Mouse (Mus musculus): ENCODE measurements around the gene Hcfc1. TPM values are rescaled to one million over a fixed set of nuclear protein-coding genes. Genes with fewer than 3 reads are reported as not detected.
A peak's percentile ranks its signal among the peaks of the same experiment; 100 is the strongest.

The Hcfc1 gene
- total RNA-seq, 2 experiments from 2014 or later: 69.9 to 70.4 TPM

DNA sequence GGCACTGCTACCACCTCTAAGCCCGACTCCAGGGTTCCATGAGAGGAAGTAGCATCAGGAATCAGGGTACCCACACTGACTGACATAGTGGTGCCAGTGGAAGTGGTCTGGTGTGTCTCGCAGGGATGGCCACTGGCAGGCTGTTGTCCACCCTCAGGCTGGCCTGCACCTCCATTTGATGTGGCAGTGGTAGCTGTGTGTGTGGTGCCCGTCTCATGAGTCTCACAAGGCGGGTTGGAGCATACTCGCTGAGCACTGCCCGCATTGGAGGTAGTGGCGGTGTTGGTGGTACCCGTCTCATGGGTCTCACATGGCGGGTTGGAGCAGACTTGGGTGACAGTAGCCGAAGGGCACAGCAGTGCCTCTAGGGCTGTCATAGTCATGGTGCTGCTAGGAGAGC is 16.8 kb downstream of the Hcfc1 start:
- intact Hi-C loops (cut with DNase I): loop anchor here (10.0 kb wide), 1 partner anchor 155 kb away; no protein-coding TSS in a partner anchor
- no peak for DNase-seq (ENCODE audit: low spot score in 2 of 2)

DNA sequence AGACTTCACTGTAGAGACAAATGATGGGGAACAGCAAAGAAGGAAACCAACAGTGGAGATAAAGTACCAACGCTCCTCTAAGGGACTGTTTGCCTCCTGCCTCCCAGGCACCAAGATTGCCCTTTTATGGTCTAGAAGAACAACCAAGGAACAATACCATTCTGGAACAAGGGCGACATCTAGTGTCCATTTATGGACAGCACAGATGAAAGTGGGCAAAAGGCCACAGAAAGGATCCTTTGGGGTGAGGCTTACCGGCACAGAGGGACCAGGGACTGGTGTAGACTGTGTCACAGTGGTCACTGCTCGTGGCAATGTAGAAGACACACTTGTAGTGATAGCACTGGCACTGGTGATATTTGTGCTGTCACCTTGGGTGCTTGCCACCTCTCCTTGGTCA is 17.5 kb downstream of the Hcfc1 start:
- intact Hi-C loops (cut with DNase I): loop anchor here (10.0 kb wide), 1 partner anchor 154 kb away; no protein-coding TSS in a partner anchor
- peak; percentile 52 to 53 for DNase-seq (ENCODE audit: low spot score in 2 of 2)

DNA sequence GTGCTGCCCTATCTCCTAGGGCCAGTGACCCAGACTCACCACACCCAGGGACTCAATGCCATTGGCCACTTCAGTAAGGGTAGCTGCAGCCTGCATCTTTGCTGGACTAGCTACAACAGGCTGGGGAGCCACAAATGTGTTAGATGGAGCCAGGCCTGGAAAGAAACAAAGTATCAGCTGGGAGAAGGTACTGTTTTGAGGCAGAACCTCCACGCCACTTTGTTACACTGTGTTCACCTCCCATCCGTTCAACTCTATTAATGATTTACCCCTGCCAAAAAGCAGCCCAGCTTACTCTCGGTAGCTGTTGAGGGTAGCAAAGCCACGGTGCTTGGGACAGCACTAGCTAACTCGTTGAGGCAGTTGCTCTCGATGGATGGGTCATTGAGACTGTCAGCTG is 19.3 kb downstream of the Hcfc1 start:
- intact Hi-C loops (cut with DNase I): loop anchor here (10.0 kb wide), 1 partner anchor 152 kb away; no protein-coding TSS in a partner anchor
- DNase-seq (ENCODE audit: low spot score in 2 of 2): no peak

DNA sequence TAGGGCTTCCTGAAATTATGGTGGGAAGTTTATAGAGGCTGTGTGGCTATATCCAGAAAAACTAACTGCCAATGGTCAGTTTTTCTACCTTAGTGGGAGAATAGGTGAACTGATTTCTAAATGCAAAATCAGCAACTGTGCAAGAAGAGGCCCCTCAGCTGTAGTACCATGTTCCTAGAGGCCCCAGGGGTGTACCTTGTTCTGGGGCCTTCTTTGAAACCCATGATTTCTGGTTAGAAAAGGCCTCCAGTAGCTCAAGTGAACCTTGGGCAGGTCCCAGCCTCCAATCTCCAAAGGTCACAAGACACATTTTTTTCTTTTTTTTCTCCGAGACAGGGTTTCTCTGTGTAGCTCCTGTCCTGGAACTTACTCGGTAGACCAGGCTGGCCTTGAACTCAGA is 23.9 kb downstream of the Hcfc1 start:
- intact Hi-C loops (cut with DNase I): loop anchor here (10.0 kb wide), 1 partner anchor 147 kb away; no protein-coding TSS in a partner anchor
- no peak for DNase-seq (ENCODE audit: low spot score in 2 of 2)

DNA sequence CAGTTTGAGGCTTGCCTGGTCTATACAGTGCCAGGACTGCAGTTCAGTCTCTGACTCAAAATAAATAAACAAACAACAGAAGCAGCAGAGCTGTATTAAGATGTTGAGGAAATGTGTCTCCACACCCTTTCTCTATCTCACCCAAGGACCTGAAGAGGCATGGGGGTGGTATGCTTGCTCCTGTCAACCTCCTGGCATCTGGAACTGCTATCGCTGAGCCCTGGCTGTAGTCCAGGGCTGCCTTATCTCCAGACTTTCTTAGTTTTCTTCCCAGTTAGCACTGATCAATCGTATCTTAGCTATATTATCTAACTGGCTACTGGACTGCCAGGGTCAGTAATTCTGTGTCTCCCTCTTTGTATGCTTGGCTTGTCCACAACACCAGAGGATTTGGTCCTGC is 24.3 kb downstream of the Hcfc1 start:
- DNase-seq (ENCODE audit: low spot score in 2 of 2): no peak
- intact Hi-C loops (cut with DNase I): loop anchor here (10.0 kb wide), 1 partner anchor 147 kb away; no protein-coding TSS in a partner anchor

DNA sequence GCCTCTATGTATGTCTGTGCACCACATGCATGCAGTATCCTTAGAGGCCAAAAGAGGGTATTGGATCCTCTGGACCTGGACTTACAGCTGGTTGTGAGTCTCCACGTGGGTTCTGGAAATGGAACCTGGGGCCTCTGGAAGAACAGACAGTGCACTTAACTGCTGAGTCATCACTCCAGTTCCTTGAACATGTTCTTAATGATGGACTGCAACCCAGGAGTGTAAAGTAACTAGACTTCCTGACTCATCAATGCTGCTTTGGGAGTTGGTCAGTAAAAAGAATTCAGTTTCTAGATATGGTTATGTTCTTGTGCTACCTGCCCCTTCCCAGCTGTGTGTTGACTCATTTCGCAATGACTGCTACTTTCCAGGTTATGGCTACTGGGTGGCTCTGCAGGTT is 34.3 kb downstream of the Hcfc1 start:
- intact Hi-C loops (cut with DNase I): no loop called here
- DNase-seq (ENCODE audit: low spot score in 2 of 2): no peak

DNA sequence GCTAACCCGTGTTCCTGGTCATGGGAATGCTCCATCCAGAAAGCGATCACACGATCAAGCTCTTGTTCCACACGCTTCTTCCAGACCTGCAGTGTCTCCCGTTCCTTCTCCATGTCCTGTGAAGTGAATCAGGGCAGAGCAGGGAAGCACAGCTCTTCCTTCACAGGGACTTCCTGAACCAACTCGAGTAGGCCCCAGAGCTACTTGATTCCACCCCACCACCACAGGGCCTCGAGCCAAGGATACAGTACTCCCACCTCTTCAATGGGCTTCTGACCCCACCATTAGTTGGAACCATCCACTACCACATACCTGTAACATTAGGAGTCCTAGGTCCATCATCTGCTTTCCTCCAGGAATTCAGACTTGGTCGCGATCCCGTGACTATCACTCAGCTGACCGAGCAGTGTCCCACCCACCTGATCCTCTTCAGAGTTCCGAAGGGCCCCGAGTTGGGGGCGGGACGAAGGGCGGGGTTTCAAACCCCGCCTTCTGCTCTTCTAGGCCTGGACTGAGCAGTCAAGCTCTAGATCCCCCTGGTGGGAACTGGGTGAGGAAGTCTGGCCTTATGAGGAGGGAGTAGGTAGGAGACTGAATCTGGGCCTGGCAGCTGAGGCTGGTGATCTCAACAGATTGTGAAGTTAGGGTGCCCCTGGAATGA is 35.6 kb downstream of the Hcfc1 start, which contains the start of gene Renbp:
Gene Renbp, minus strand, starts transcription at position 449 of the 661 bp plus-strand sequence.
- intact Hi-C loops (cut with DNase I): no loop called here
- peak in 1 of 2 experiments; percentile 20 for DNase-seq (ENCODE audit: low spot score in 2 of 2)

DNA sequence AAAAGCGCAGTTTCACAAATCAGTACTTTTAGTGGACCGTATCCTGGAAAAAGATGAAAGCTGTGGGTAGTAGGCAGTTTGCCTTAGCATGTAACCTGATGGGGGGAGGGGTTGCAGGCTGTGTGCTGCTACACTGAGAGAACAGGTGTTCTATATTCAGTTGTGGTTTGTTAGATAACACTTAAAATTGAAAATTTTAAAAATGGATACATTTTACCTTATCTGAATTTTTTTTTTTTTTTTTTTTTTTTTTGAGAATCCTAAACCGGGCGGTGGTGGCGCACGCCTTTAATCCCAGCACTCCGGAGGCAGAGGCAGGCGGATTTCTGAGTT is 43.6 kb downstream of the Hcfc1 start:
- no peak for DNase-seq (ENCODE audit: low spot score in 2 of 2)
- intact Hi-C loops (cut with DNase I): no loop called here

DNA sequence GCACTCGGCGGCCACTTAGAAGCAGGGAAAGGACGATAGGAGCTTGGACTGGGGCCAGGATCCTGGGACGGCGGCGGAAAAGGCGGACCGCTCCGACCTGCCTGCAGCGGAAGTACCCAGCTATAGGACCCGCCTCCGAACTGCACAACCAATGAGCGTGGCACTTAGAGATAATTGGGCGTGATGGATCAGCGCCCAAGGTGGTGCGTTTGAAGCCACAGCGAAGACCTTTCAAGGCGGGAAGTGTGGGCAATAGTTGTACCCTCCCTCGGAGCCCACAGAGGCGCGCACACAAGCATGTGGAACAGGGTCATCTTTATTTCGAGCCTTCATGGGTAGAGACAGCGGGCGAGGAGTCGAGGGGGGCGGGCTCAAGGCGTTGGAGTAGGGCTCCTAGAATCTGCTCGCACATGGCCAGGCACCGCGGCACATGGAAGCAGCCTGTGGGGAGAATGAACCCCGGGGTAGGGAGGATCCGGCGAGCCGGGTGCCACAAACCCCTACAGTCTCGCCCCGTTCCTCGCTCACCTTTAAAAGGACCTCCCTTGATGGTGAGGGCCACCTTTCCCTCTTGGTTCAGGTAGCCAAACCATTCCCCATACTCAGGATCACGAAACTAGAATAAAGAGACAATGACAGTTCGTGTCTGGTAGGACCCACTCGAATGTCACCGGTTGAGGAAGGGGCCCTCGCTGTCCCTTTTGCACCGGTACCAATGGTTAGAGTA is 44.2 kb downstream of the Hcfc1 start, which contains the start of the genes Arhgap4 and Naa10:
Gene Arhgap4, minus strand, starts transcription at position 48 of the 727 bp plus-strand sequence.
Gene Naa10, minus strand, starts transcription at position 122 of the 727 bp plus-strand sequence.
- peak; percentile 78 to 91 for DNase-seq (ENCODE audit: low spot score in 2 of 2)
- intact Hi-C loops (cut with DNase I): loop anchor here (2.0 kb wide), 1 partner anchor 123 kb away; no protein-coding TSS in a partner anchor

DNA sequence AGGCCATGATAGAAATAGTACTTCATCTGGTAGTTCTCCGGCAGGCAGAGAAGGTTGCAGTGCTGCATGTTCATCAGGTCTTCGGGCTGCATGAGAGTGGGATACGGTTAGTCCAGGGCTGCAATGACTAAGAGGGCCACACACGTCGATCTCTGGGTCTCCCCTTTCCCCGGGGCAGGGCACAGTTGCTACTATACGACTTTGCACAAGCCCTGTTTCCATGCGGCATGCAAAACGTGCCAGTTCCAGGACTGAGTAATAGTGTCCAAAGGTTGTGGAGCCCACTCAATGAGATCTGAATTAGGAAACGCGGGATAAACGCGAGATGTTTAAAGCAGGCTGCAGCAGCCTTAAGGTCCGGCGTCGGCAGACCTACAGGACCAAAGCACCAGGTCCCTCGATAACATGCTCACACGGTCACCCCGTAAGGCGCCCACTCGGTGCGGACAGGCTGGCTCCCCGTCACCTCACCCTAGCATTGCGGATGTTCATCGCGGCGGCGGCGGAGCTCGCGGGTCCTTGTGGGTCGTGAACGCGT is 44.8 kb downstream of the Hcfc1 start:
- peak in 1 of 2 experiments; percentile 6 for DNase-seq (ENCODE audit: low spot score in 2 of 2)

DNA sequence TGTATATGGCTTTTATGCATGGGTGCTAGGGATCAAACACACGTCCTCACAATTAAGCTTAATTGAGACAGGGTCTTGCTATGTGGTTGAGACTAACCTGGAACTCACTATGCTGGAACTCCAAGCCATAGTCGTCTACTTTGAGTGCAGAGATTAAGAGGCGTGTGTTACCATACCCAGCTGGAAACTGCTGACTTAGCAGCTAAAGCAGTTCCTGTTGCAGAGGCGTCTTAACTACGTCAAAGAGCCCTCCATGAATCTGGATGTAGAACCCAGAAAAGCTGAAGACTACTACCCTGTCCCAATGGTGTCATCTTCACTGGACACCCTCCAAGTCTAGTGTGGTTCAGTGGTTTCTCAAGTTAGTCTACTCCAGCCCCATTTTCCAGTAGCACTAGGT is 47.5 kb downstream of the Hcfc1 start:
- no peak for DNase-seq (ENCODE audit: low spot score in 2 of 2)
- intact Hi-C loops (cut with DNase I): no loop called here

More for the DNA sequence above, 44.8 kb downstream of the Hcfc1 start:
- intact Hi-C loops (cut with DNase I): loop anchor here (2.0 kb wide), 1 partner anchor 123 kb away; no protein-coding TSS in a partner anchor

DNA sequence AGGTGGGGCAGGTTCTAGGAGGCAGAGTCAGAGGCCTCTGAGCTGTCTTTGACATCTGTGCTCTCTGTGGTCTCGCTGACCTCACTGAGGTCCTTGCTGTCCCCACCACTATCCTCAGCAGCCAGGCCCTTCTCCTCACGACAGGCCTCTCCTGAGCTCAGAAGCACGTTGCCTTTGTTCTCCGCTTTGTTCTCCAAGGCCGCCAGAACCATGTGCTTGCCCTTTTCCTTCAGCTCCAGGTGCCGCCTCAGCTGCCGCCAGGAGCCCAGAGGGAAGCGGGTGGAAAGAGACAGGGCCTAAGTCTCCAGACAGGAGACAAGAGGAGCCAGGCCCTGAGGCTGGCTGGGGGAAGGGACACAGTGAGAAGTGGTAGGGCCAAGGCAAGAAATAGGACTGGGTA is 49.2 kb downstream of the Hcfc1 start:
- intact Hi-C loops (cut with DNase I): no loop called here
- DNase-seq (ENCODE audit: low spot score in 2 of 2): no peak

DNA sequence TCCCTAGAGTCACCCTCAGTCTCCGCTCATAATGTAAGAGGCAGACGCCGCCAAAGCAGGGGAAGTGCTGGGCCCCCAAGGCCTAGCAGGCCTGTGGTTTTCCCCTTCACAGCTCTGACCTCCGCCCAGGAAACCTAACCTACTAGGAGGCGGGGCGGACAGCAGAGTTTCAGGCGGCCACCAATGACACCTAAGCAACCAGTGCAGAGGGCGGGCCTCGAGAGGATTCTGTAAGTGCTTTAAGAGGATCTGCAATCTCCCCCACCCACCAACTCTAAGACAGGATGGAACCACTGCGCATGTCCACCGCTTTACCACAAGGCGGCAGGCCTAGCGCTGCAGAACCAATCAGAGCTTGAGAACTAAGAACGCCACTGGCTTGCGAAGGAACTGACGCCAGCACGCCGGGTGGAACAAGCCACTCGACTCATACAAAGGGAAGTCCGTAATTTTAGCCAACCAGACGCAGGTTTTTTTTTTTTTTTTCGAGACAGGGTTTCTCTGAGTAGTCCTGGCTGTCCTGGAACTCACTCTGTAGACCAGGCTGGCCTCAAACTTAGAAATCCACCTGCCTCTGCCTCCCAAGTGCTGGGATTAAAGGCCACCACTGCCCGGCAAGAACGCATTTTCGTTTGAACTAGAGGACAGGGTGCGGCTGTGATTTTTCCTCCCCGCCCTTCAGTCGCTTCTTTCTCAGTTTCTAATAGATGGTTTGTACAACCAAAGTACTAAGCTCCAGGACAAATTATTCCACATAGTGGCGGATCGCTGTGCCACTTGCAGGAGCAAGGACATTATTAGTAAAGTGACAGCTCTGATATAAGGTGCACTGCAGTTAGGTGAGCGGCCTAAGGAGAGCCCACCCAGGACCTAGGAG is 51.1 kb downstream of the Hcfc1 start:
- peak; percentile 80 to 97 for DNase-seq (ENCODE audit: low spot score in 2 of 2)
- intact Hi-C loops (cut with DNase I): no loop called here

DNA sequence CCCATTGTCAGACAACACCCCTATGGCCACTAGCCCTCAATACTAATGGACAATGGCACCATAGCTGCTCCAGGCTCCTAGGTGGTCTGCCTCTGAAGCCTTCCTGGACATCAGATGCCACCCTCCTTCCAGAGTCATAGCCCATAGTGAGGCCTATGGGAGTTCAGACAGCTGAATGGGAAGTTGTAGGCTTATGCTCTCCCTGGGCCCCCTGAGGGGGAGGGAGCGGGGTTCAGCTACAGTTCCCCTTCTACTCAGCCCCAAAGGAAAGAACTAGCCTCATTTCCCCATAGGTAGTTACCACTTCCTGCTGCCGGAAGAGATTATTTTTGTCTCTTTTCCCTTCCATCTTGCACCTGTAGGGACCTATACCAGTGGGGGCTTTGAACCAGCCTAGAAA is 54.6 kb downstream of the Hcfc1 start:
- intact Hi-C loops (cut with DNase I): no loop called here
- DNase-seq (ENCODE audit: low spot score in 2 of 2): no peak

DNA sequence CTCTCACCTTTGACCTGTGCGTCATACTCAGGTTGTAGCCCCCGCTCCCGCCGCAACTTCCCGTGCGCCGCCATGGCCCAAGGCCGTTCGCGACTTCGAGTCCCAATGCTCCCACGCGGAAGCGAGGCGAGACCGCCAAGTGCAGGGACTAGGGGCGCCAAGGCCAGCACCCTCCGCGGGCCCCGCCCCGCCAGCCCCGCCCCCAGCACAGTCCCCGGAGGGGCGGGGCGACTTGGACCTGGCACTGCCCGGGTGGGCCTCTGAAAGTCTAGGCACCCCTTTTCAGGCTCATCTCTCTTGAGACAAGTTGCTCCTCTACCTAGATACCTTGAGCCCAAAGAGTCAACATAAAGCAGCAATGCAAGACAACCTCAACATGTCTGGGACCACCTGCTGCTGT is 55.0 kb downstream of the Hcfc1 start:
- intact Hi-C loops (cut with DNase I): no loop called here
- DNase-seq (ENCODE audit: low spot score in 2 of 2): no peak

DNA sequence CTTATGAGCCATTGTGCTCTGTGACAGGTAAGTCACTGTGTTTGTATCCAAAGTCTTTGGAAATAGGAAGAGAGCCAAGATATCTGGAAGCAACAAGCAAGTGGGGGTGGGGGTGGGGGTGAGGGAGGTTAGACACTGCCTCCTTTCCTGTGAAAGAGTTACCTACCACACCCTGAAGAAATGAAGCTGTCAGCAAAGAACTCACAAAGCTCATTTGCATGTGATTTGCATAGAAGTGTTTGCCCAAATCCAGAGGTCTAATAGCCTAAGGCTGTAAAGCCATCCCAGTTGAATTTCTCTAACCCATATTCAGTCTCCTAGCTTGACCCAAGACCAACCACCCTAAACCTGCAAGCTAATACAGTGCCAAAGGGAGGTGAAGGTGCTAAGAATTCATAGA is 55.7 kb downstream of the Hcfc1 start:
- no peak for DNase-seq (ENCODE audit: low spot score in 2 of 2)
- intact Hi-C loops (cut with DNase I): no loop called here

DNA sequence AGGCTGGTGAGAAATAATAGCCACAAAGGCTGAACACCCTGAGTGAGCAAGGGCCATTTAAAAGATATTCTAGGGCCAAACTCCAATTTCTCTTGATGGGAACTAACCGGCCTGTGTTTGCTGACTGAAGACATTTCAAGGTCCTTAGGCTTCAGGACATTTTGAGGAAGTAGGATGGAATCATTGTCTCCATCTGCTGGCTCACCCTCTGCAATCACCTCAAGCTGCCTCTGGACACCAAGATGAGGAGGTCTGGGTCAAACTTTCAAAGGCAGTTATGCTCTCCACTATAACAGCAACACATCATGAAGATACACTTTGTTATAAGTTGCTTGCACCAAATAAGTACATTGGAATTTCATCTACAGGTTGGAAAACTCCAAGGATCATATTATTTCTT is 56.1 kb downstream of the Hcfc1 start:
- intact Hi-C loops (cut with DNase I): no loop called here
- DNase-seq (ENCODE audit: low spot score in 2 of 2): no peak

DNA sequence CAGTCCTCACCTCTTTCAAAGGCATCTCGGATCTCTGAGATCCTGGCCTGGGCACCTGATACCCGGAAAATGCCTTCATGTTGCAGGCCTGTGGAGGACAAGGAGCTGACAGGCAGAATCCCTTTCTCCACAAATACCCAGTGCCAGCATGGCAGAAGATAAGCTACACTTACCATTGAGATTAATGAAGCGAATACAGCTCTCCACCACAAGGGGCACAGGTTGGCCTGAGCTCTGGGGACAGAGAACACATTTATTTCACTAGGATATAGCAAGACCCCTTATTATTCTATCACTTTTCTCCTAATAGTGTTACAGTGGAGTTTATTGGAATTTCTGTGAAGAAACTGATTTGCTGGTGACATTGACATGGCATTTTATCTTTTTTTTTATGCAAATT is 68.2 kb downstream of the Hcfc1 start:
- intact Hi-C loops (cut with DNase I): no loop called here
- no peak for DNase-seq (ENCODE audit: low spot score in 2 of 2)

DNA sequence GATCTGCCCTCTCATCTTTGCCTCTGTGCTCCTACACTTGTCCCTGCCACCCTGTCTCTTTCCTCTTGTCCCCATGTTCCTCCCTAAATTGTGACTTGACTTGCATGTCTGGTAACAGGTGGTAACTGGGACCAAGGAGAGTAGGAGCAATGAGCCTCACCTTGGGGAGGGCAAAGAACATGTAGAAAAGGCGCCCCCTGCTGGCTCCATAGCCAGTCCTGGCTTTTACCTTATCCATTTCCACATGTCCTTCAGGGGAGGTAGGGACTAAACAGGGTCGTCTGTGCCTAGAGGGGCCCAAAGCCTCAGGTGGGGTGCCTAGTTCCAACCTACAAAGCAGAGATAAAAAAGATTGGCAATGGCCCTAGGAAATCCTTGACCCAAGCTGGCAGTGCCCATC is 70.4 kb downstream of the Hcfc1 start, which contains the start of gene L1cam:
Gene L1cam, minus strand, starts transcription at position 387 of the 400 bp plus-strand sequence.
- intact Hi-C loops (cut with DNase I): loop anchor here (2.0 kb wide), 1 partner anchor 97 kb away; no protein-coding TSS in a partner anchor
- peak in 1 of 2 experiments; percentile 59 for DNase-seq (ENCODE audit: low spot score in 2 of 2)
